Mouse (Mus musculus) central nervous system, embryonic 14 days (tissue): Measurements from ENCODE around the gene Zfp938. TPM values are rescaled to one million over a fixed set of nuclear protein-coding genes. Genes with fewer than 3 reads are reported as not detected.

Experiments used
- polyA plus RNA-seq: library from polyadenylated mRNA; depleted of rRNA; stranded (reverse); fragments of >200 nt; gene quantifications from 2 replicates; pipeline ENCODE4 v1.2.3, GENCODE M21; 2012; rRNA removed

The Zfp938 gene
- polyA plus RNA-seq: 16.9 and 17.0 TPM in 2 replicates

DNA sequence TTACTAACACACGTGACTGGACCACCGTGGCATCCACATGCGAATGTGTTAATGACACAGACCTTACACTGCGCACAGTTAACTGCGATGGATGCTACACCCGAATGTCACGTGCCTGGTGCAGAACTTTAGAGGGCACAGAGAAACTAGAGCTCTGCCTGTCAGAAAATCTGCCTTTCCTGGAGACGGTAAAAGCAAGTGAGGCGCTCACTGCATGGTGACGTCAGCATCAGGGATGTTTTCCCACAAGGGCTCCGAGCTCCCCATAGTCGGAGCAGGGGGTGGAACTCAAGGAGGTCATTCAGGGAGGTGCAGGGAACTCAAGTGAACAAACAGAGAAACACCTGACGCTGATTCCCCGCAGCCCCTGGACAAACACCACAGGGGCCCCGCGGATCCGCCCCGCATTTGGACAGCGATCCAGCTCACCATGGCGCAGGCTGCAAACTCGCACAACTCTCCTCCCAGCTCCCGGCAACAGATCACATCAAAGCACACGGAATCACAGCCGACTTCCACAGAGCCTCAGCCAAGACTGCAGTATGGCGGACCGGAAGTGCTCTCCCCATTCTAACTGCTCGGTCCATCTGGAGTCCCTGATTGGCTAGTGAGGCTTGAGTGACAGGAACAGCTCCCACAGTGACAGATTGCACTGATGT is at the start of gene Zfp938:
TSS of gene Zfp938 (minus strand) at position 539 of the 659 bp plus-strand sequence.

Other genes with a start within 250 kb of the Zfp938 start
- 9.7 and 10.2 TPM in 2 replicates for gene Zfp873, start 193.2 kb downstream of the Zfp938 start, polyA plus RNA-seq
- gene BC024063, start 157.9 kb downstream of the Zfp938 start, polyA plus RNA-seq: 2.9 TPM in 2 replicates
- gene AU041133, start 113.3 kb downstream of the Zfp938 start, polyA plus RNA-seq: 3.0 and 3.2 TPM in 2 replicates
- not detected in 2 replicates for gene 4932415D10Rik, start 75.3 kb upstream of the Zfp938 start, polyA plus RNA-seq
- 8.6 and 9.0 TPM in 2 replicates for gene Gm4924, start 113.0 kb upstream of the Zfp938 start, polyA plus RNA-seq